Mouse (Mus musculus) liver, embryonic 14.5 days (tissue): ENCODE measurements around the gene Adam17.
A peak's percentile ranks its signal among the peaks of the same experiment; 100 is the strongest.

Experiments
- CTCF ChIP-seq: IDR thresholded peaks from 2 replicates; pipeline ENCODE4 v1.5.1; 2016; ENCODE audit warnings: antibody characterized with exemption, low read depth, control low read depth
- EP300 ChIP-seq: IDR thresholded peaks from 2 replicates; pipeline ENCODE4 v1.6.1; 2016; ENCODE audit warnings: antibody characterized with exemption, low read depth

- TF ChIP-seq CTCF (peak; percentile 47), EP300 (no peak)
Observed at GRCm38 (mm10) chr12:21284761-21285441, 88.5 kb downstream of the Adam17 start, which contains the start of gene Cpsf3.
